Mouse (Mus musculus): ENCODE results near the gene Dnmt3c. TPM values are rescaled to one million over a fixed set of nuclear protein-coding genes. Genes with fewer than 3 reads are reported as not detected.
"Not testable (repeated sequence)": the region's sequence is repeated elsewhere in the genome, so short reads cannot be mapped to it uniquely, and the experiment has no call there.

Dnmt3c gene
- polyA plus RNA-seq, 1 experiment: not detected

DNA sequence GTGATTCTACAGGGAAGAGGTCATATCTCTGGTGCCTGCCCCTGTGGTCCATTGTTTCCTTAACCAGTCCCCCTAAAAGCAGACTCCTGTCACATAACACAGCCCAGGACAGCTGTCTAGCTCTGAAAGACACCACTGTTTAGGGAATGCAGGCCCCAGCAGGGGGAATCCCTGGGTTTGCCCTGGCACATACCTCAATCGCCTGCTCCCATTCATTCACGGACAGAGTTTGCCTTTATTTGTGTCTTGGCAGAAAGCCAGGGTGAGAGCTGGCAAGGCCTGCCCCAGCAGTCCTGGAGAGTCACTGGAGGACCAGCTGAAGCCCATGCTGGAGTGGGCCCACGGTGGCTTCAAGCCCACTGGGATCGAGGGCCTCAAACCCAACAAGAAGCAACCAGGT is 16.8 kb downstream of the Dnmt3c start:
- 23% methylated on average over 4 of the region's 4 CpGs for WGBS
- no peak for DNase-seq (ENCODE audit: low read depth, low spot score)

DNA sequence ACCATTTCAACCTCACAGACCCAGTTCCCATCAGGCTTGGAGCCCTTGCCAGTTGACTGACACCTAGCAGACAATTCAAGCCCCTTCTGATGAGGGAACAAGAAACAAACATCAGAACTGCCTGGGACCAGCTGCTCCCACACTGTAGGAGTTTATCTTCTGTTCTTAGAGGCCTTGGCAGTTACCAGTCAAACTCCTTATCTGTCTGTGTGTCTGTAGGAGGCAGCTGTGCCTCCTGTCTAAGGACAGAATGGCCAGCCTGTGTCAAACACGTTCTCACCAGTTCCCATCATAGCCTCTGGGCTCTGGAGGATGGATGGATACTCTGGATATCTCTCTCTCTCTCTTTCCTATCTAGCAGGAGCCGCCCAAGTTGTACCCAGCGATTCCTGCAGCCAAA is 21.4 kb downstream of the Dnmt3c start:
- not testable (repeated sequence) for DNase-seq (ENCODE audit: low read depth, low spot score)
- whole genome bisulfite sequencing: 71% methylated on average over 3 of the region's 3 CpGs

DNA sequence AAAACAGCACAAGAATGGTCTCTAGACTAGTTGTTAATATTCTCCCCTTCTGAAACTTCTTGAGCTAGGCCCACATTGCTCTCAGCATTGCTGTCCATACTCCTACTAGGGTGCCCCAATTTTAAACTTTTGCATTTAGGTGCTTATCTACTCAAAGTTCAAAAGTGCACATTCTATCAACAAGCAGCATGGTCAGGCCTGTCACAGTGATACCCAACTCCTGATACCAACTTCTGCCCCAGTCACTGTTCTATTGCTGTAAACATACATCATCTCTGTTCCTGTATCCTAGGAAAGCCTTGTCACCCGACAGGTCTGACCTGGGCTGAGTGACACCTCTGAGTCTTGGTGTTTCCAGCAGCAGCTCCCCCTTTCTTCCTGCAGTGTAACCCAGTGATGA is 26.6 kb downstream of the Dnmt3c start:
- DNase-seq (ENCODE audit: low read depth, low spot score): no peak
- 64% methylated on average over 1 of the region's 1 CpGs for WGBS

DNA sequence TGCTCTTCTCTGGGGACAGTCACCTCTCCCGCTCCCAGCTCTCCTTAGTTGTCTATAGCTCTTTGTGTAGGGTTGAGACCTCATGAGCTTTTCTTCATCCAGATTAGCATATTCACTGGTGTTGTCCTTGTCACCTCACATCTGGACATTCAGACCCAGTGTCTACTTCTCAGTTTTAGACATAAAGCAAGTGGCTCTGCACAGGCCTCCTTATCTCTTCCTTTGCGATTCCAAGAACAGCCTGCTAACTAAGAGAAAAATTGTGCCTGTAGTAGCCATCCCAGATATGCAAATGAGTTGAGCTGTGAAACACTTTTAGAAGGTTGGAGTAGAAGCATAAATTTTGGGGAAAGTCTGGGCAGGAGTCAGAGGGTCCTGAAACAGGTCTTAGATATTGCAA is 28.0 kb downstream of the Dnmt3c start:
- 92% methylated on average over 2 of the region's 2 CpGs for WGBS
- DNase-seq (ENCODE audit: low read depth, low spot score): no peak

DNA sequence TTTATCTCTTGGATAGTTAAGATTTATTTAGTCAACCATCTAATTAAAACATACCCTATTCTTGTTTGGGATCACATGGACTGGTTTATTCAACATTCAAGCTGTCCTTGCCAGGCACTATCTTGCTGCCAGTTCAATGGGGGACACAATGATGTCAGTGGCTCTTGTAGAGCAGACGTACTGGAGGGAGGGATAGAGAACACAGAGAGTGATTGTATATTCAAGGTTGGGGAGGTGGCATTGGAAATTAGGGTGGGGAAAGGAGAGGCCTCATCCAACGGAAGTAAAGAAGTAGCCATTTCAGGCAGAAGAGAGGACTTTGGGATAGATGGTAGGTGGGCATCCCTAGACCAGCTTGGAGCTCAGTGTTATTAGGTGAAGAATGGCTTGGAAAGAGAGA is 28.4 kb downstream of the Dnmt3c start:
- DNase-seq (ENCODE audit: low read depth, low spot score): no peak
- 64% methylated on average over 2 of the region's 2 CpGs for WGBS

DNA sequence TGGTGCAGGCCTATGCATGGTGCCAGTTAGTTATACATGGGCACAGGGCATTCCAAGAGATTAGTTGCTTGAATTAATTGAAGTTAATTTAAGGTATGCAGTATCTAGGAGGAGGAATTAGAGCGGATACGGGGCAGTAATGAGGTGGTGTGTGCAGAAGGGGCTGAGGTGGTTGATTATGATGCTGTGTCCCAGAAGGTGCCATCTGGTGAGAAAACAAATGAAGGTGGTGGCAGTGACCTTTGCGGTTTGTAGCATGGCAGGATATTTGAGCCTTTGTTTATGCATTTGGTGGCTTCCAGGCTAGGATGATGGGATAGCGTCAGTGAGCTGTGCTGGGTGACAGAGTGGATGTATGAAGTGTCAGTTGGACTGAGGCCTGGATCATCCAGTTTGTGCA is 28.8 kb downstream of the Dnmt3c start:
- 95% methylated on average over 4 of the region's 4 CpGs for WGBS

DNA sequence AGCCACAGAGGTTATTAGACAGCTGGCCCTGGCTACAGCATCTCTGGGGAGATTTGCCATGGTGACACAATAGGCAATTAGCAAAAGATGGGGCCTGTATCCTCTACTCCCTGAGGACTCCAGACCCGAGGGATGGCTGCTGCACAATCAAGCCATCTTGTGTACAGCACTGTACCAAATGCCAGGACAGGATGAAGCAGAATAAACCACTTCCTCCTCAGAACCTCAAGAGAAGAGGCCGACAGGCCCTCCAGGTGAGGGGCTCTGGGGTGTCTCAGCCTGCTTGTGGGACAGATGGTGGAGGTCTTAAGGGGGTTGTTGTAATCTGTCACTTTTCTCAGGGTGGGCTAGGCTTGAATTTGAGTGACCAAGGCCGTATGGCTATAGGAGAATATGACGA is 37.6 kb downstream of the Dnmt3c start:
- 73% methylated on average over 4 of the region's 4 CpGs for WGBS
- no peak for DNase-seq (ENCODE audit: low read depth, low spot score)

More for the DNA sequence above, 28.8 kb downstream of the Dnmt3c start:
- DNase-seq (ENCODE audit: low read depth, low spot score): no peak

DNA sequence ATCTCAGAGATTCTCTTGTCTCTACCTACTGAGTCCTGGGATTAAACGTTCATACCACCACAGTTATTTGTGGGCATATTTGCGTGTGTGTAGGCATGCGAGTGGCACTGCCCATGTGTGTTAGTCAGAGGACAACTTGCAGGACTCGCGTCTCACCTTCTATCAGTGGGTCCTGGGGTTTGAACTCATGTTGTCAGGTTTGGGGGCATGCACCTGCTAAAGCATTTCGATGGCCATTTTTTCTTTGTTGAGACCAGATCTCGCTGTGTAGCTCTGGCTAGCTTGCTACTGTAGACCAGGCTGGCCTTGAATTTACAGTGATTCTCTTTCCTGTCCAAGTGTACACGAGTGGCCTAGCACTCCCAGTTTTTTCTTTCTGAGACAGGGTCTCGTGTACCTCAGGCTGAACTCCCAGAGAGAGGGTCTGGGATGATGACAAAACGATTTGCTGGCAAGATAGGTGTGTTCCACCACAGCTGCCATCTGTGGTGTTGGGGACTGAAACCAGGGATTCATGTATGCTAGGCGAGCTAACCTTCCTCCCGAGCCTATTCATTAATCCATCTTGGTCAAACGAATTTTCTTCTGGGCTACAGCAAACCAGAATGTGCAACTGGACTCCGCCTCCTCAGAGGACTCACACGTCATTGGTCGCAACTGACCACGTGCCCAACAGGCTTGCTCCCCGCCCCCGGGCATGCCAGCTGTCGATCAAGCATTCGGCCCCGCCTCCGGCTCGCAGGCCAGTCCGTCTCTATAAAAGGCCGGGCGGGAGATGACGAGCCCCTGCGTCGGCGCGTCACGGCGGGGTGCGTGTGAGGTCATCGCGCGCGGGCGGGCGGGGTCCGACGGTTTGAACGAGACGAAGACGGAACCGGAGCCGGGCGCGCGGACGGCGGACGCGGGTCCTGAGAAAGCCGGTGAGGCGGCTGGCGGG is 44.3 kb downstream of the Dnmt3c start, which contains the start of gene Mapre1:
Gene Mapre1 (plus strand): TSS at position 775 of the 937 bp plus-strand sequence.
- DNase-seq (ENCODE audit: low read depth, low spot score): peak; percentile 89
- WGBS: 10% methylated on average over 58 of the region's 58 CpGs

DNA sequence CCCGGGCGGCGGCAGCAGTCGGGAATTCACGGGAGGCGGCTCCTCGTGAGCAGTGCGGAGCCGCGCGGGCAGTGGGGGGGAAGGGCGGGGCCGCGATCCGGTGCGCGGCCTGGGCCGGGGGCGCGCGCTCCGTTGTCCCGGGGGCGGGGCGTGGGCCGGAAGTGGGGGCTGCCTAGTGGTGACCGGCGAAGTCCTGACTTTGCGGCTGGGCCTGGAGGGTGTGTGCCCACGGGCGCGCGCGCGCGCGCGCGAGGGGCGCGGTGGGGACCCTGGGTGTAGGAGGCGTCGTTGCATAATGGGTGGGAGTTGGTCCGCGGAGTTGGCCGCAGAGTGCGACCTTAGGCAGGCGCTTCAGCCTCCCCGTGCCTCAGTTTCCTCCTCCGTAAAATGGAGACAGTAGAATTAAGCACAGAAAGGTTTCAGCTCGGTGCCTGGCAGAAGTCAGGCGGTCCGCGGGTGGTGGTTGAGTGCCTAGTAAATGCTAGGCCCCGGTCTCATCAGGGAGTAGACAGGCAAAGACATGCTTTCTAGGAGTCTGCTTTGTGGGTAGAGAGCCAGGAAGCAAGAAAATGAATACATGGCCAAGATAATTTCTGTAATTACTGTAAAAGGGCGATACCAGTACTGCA is 45.1 kb downstream of the Dnmt3c start:
- DNase-seq (ENCODE audit: low read depth, low spot score): no peak
- WGBS: 2% methylated on average over 45 of the region's 56 CpGs

DNA sequence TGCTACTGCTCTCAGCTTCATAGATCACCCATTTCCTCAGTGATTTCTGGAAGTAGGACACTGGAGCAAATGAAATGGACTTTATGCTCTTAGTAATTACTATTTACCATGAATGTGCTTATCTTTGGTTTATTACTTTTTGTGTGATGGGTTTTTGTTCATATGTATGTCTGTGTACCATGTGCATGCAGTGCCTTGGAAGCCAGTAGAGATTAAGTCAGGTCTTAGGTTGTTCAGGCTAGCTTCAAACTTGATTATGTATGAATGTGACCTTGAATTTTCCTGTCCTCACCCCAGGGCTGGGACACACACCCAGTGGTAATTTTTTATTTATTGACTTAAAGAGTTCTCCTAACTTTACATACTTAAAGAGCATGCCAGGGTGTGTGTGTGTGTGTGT is 51.5 kb downstream of the Dnmt3c start:
- DNase-seq (ENCODE audit: low read depth, low spot score): no peak

DNA sequence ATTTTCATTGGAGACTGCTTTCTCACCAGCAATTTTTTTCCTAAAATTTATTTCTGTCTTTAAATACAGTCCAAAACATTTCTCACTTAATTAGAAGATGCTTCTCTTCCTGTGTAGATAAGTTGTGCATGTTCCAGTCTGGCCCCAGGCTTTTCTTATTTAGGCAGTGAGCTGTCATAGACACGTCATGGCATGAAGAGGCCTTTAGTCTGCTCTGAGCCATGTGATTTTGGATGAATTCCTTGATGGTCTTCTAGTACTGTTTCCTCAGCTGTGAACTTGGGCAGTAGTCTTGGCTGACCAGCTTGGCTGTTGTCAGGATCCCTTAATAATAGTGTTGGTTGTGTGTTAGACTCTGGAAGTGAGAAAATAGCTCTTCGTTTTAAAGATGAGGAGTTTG is 53.9 kb downstream of the Dnmt3c start:
- DNase-seq (ENCODE audit: low read depth, low spot score): no peak
- WGBS: 84% methylated on average over 2 of the region's 2 CpGs

DNA sequence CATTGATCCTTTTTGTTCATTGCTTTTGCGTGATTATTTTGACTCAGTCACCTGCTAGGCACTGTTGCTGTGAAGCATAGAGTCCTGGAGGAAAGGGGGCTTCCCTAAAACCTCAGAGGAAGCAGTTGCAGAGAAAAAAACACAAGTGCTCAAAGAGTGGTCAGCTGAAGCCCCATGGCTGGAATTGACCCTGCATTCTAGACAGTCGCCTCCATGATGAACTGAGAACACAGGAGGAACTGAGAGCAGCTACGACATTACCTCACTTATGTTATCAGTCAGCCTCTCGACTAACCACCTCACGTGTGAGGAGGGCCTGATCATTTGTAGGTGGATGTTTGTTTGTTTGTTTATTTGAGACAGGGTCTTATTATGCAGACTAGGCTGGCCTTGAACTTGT is 65.7 kb downstream of the Dnmt3c start:
- DNase-seq (ENCODE audit: low read depth, low spot score): no peak
- 83% methylated on average over 5 of the region's 5 CpGs for WGBS

DNA sequence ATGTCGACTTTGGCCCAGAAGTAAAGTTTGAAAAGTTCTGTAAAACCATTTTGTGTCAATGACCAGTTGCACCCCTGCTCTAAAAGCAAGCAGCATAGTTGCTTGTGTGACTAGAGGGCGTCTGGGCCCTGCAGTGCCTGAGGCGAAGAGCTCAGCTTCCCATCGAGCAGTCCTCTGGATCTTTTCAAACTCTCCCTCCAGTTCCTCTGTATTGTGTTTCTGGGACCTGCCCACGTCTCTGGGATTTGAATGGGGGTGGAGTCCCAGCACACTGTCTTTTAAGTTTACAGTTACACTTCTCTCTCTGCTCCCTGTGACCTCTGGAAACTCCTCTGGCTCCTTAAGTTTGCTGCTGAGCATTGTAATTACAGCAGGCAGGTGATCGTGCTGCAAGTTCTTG is 71.0 kb downstream of the Dnmt3c start:
- 68% methylated on average over 6 of the region's 6 CpGs for WGBS
- no peak for DNase-seq (ENCODE audit: low read depth, low spot score)

DNA sequence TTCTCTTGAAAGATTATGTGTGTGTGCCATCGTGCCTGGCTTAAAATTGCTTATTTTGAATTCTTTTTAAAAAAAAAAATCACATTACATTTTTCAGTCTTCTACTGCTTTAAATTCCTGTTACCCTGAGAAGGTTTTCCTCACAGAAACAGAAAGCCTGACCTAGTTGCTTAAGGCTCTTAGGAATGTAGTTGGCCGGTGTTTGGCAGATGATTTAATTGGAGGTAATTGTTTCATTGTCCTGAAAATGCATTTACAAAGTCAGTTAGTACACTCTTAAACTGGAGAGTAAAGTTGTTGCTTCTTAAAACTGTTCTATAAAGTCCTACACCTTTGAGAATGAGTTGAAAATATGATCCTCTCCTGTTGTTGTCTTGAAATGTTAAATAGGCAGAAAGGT is 72.4 kb downstream of the Dnmt3c start:
- 69% methylated on average over 2 of the region's 2 CpGs for whole genome bisulfite sequencing
- no peak for DNase-seq (ENCODE audit: low read depth, low spot score)

DNA sequence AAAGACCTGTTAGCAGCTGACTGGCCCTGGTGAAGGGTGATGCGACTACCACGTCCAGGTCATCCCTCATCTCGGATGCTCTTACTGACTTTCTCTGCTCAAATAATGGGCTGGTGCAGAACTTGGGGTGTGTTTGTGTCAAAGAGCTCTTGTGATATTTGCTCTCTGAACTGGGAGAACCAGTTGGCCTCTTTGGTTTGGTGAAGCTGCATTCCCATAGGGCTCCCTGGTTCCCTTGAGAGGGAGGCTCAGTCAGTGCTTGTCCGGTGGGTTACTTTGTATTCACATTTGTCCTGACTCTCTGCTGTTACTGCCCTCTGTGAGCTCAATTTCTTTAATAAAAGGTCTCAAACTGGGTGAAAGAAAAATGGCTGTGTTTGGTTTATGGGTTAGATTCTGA is 76.5 kb downstream of the Dnmt3c start:
- WGBS: 86% methylated on average over 4 of the region's 4 CpGs
- DNase-seq (ENCODE audit: low read depth, low spot score): no peak

DNA sequence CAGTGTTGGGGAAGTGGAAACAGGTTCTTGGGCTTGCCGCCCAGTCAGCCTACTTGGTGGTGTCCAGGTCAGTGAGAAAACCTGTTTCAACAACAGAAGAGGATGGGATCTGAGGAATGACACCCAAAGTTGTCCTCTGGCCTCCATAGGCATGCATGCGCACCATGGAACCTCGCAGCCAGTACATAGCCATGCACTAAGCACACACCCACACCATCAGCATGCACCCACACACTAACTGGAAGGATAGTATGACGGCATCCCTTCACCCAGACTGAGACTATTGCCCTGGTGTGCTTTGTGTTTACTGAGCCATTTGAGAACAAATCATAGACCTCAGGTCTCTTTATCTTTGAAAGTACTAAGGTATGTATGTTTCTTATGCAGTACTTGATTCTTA is 79.0 kb downstream of the Dnmt3c start:
- 93% methylated on average over 4 of the region's 4 CpGs for WGBS
- no peak for DNase-seq (ENCODE audit: low read depth, low spot score)

DNA sequence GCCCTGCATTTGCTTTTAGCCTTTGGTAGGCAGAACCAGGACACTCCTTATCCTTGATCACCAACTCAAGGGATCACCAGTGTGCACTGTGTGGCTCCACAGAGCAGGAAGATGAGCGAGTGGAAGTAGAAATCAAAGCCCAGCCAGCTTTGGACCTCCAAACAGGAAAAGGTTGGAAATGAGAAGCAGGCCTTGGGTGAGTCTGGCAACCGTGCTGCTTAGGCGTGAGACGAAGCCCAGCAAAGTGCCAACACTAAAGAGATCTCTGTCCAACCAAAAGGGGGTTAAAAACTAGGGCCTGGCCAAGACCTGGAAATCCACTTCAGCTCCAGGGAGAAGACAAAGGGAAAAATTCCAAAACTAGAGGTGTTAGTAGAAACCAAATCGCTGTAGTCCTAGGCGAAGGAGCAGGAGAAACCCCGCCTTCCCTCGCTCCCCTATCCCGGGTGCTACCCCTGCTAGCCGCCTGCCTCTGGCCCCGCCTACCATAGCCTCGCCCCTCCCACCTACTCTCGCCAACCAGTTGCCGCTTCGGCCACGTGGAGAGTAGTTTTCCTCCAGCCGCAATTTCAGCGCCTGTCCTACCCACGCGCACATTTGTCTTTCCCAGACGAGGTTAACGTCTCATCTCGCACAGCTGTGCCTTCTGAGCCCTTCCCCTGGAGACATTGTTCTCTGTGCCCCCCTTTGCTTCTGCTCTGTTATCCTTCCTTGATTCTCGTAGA is 82.3 kb downstream of the Dnmt3c start:
- DNase-seq (ENCODE audit: low read depth, low spot score): peak; percentile 28
- WGBS: 8% methylated on average over 24 of the region's 24 CpGs

All from large intestine, adult 2 months (tissue).